Mouse (Mus musculus) layer of hippocampus, postnatal 36 days (tissue): ENCODE data around the gene Adamts1. TPM values are rescaled to one million over a fixed set of nuclear protein-coding genes. Genes with fewer than 3 reads are reported as not detected.

Experiments
- DNase-seq, 2 experiments: peaks; one replicate each; pipeline ENCODE4 v3.0.0; 2022
- total RNA-seq, 2 experiments: library from RNA; stranded (reverse); gene quantifications; 2 replicates each; pipeline ENCODE4 v1.2.3; 2021

Adamts1 gene
- total RNA-seq, 2 experiments from 2014 or later: 27.8 to 35.9 TPM

GRCm38 (mm10) chr16:85765167-85765566, 37.7 kb downstream of the Adamts1 start:
- DNase-seq: no peak

- DNase-seq: no peak
Measured at GRCm38 (mm10) chr16:85762052-85762665, 40.8 kb downstream of the Adamts1 start.

- DNase-seq: no peak
Measured at GRCm38 (mm10) chr16:85760961-85761580, 41.8 kb downstream of the Adamts1 start.

- DNase-seq: peak; percentile 9 to 27
Measured at GRCm38 (mm10) chr16:85756101-85756819, 46.7 kb downstream of the Adamts1 start.

GRCm38 (mm10) chr16:85749335-85749734, 53.6 kb downstream of the Adamts1 start:
- no peak for DNase-seq

- DNase-seq: peak in 1 of 2 experiments; percentile 2
Measured at GRCm38 (mm10) chr16:85747589-85748360, 55.1 kb downstream of the Adamts1 start.

- no peak for DNase-seq
Measured at GRCm38 (mm10) chr16:85746386-85746785, 56.5 kb downstream of the Adamts1 start.

Other genes with a start within 250 kb of the Adamts1 start
- 1 to 10 TPM; 4.7 to 5.8 TPM for gene Cyyr1, start 249.7 kb downstream of the Adamts1 start, total RNA-seq
- gene Adamts5, start 98.7 kb upstream of the Adamts1 start, total RNA-seq: under 1 TPM; 0.56 to 0.60 TPM